Mouse (Mus musculus): Measurements from ENCODE around the gene Sgip1.
A peak's percentile ranks its signal among the peaks of the same experiment; 100 is the strongest.

The Sgip1 gene

GRCm38 (mm10) chr4:102979385-102979784 lies 238.3 kb downstream of the Sgip1 start:
- DNase-seq, result no peak

GRCm38 (mm10) chr4:102981709-102982108 lies 240.6 kb downstream of the Sgip1 start:
- no peak for DNase-seq

GRCm38 (mm10) chr4:102986173-102986572 lies 245.1 kb downstream of the Sgip1 start:
- no peak for DNase-seq

- DNase-seq, result peak; percentile 81
These were observed 245.8 kb downstream of the Sgip1 start for GRCm38 (mm10) chr4:102986917-102987316.

GRCm38 (mm10) chr4:102987325-102987724 lies 246.2 kb downstream of the Sgip1 start:
- DNase-seq, result no peak

GRCm38 (mm10) chr4:102987756-102988155 lies 246.7 kb downstream of the Sgip1 start:
- DNase-seq, result no peak

- DNase-seq, result no peak
These were observed 247.4 kb downstream of the Sgip1 start for GRCm38 (mm10) chr4:102988526-102988925.

GRCm38 (mm10) chr4:102989391-102989790 lies 248.3 kb downstream of the Sgip1 start:
- no peak for DNase-seq

- DNase-seq, result no peak
These were observed 248.9 kb downstream of the Sgip1 start for GRCm38 (mm10) chr4:102990016-102990415.

GRCm38 (mm10) chr4:102990595-102991340 lies 249.7 kb downstream of the Sgip1 start:
- no peak for DNase-seq

- DNase-seq, result no peak
These were observed 250.6 kb downstream of the Sgip1 start for GRCm38 (mm10) chr4:102991685-102992084.

GRCm38 (mm10) chr4:103004681-103005080 lies 263.6 kb downstream of the Sgip1 start:
- DNase-seq, result no peak

GRCm38 (mm10) chr4:103005190-103005945 lies 264.3 kb downstream of the Sgip1 start:
- no peak for DNase-seq

- no peak for DNase-seq
These were observed 265.2 kb downstream of the Sgip1 start for GRCm38 (mm10) chr4:103006266-103006665.

- DNase-seq, result no peak
These were observed 265.9 kb downstream of the Sgip1 start for GRCm38 (mm10) chr4:103006943-103007418.

- no peak for DNase-seq
These were observed 269.6 kb downstream of the Sgip1 start for GRCm38 (mm10) chr4:103010734-103011133.

GRCm38 (mm10) chr4:103011823-103012222 lies 270.7 kb downstream of the Sgip1 start:
- no peak for DNase-seq

- DNase-seq, result no peak
These were observed 272.4 kb downstream of the Sgip1 start for GRCm38 (mm10) chr4:103013490-103013889.
